Mouse (Mus musculus) lung, adult 2 months (tissue): ENCODE data around the gene Rpl19.

Experiments
- CTCF ChIP-seq: fragments of 200-500 bp; IDR thresholded peaks from 2 replicates; pipeline ENCODE4 v1.5.1; 2011; ENCODE audit warnings: mild to moderate bottlenecking, low read length, control low read depth; ENCODE audit not compliant: insufficient read depth
- POLR2A ChIP-seq: fragments of 200-500 bp; IDR thresholded peaks from 2 replicates; pipeline ENCODE4 v1.6.1; 2011; ENCODE audit warnings: low read depth, mild to moderate bottlenecking, control low read depth, low read length, borderline replicate concordance; ENCODE audit errors: extremely low read depth

DNA sequence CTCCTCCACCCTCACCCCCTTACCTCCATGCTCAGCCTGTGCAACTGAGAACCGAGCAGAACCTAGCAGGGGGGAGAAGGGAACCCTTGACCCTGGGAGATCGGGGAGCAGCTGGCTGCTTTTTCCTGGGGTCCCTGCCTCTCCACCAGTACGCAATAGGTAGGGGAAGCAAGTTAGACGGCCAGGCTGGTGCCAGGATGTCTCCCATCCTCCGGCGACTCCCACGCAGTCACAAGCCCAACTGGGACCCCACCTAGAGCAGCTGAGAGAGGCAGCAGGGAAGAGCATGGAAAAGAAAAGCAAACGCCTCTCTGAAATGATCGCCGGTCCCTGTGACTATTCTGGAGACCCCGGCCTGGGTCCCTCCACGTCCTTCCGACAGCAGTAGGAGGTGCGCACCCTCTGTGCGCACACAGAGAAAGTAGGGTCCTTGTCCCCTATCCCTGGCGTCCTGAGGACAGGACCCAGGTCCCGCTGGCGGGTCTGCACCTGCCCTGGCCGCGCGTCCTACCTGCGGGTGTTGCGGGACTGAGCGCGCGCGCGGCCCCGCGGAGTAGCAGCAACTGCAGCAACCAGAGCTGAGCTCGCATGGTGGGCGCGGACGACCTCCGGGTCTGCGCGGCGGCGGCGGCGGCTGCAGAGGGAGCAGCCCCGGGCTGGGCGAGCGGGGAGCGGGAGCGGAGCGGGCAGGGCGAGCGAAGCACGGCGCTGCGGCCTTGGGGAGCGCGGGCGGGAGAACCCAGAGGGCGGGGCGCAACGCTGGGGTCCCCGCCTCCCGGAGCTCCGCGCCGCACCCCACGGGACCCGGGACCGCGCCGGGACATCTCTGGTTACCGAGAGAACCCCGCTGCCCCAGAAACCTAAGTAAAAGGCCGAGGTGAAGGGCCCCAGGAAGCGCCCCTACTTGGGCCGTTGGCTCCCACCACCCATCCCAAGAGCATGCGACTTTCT is 40.5 kb upstream of the Rpl19 start, which contains the start of gene Plxdc1:
- TF ChIP-seq POLR2A, result no peak
- TF ChIP-seq CTCF, result no peak
